Mouse (Mus musculus): ENCODE results near the gene Rps15.

The Rps15 gene

GRCm38 (mm10) chr10:80288657-80289056 lies 3.6 kb upstream of the Rps15 start:
- DNase-seq (ENCODE audit: low spot score), result no peak

GRCm38 (mm10) chr10:80293325-80293724 lies 1.1 kb downstream of the Rps15 start:
- no peak for DNase-seq (ENCODE audit: low spot score)

GRCm38 (mm10) chr10:80294311-80294710 lies 2.1 kb downstream of the Rps15 start:
- DNase-seq (ENCODE audit: low spot score), result no peak

- no peak for DNase-seq (ENCODE audit: low spot score)
Measured at GRCm38 (mm10) chr10:80294788-80295303, 2.6 kb downstream of the Rps15 start.

GRCm38 (mm10) chr10:80295618-80296425 lies 3.6 kb downstream of the Rps15 start, which contains the start of gene Apc2:
Gene Apc2, plus strand, starts transcription at chr10:80295977.
- no peak for DNase-seq (ENCODE audit: low spot score)

- no peak for DNase-seq (ENCODE audit: low spot score)
Measured at GRCm38 (mm10) chr10:80296824-80297223, 4.6 kb downstream of the Rps15 start.

- no peak for DNase-seq (ENCODE audit: low spot score)
Measured at GRCm38 (mm10) chr10:80297526-80298133, 5.4 kb downstream of the Rps15 start.

GRCm38 (mm10) chr10:80298571-80299281 lies 6.5 kb downstream of the Rps15 start:
- no peak for DNase-seq (ENCODE audit: low spot score)

GRCm38 (mm10) chr10:80299301-80299700 lies 7.0 kb downstream of the Rps15 start:
- DNase-seq (ENCODE audit: low spot score), result no peak

GRCm38 (mm10) chr10:80299824-80300223 lies 7.6 kb downstream of the Rps15 start:
- DNase-seq (ENCODE audit: low spot score), result no peak

GRCm38 (mm10) chr10:80300672-80301181 lies 8.5 kb downstream of the Rps15 start:
- no peak for DNase-seq (ENCODE audit: low spot score)

- DNase-seq (ENCODE audit: low spot score), result no peak
Measured at GRCm38 (mm10) chr10:80301256-80302081, 9.2 kb downstream of the Rps15 start.

GRCm38 (mm10) chr10:80302082-80302355 lies 9.8 kb downstream of the Rps15 start:
- no peak for DNase-seq (ENCODE audit: low spot score)

GRCm38 (mm10) chr10:80302471-80302881 lies 10.2 kb downstream of the Rps15 start:
- no peak for DNase-seq (ENCODE audit: low spot score)

GRCm38 (mm10) chr10:80304458-80304857 lies 12.2 kb downstream of the Rps15 start:
- no peak for DNase-seq (ENCODE audit: low spot score)

- no peak for DNase-seq (ENCODE audit: low spot score)
Measured at GRCm38 (mm10) chr10:80304862-80305261, 12.6 kb downstream of the Rps15 start.

- DNase-seq (ENCODE audit: low spot score), result no peak
Measured at GRCm38 (mm10) chr10:80311560-80311959, 19.3 kb downstream of the Rps15 start.

GRCm38 (mm10) chr10:80312586-80313504 lies 20.6 kb downstream of the Rps15 start:
- no peak for DNase-seq (ENCODE audit: low spot score)

GRCm38 (mm10) chr10:80313627-80314201 lies 21.5 kb downstream of the Rps15 start:
- no peak for DNase-seq (ENCODE audit: low spot score)

- no peak for DNase-seq (ENCODE audit: low spot score)
Measured at GRCm38 (mm10) chr10:80314494-80315001, 22.3 kb downstream of the Rps15 start.
